Mouse (Mus musculus) lung, embryonic 14.5 days (tissue): Measurements from ENCODE around the gene Arntl. TPM values are rescaled to one million over a fixed set of nuclear protein-coding genes. Genes with fewer than 3 reads are reported as not detected.

Source experiments
- ATAC-seq: fragments of 200-750 bp; cut with Nextera tagmentation; 2 replicates; pipeline ENCODE4 v1.8.0; 2017; ENCODE audit warnings: mild to moderate bottlenecking, moderate TSS enrichment, moderate library complexity; ENCODE audit not compliant: insufficient read depth
- DNase-seq: peaks from one replicate; pipeline ENCODE4 v3.0.0-alpha.2; 2015
- H3K27ac ChIP-seq: fragments of 300-500 bp; sonication (generic); 2 replicates; pipeline ENCODE4 v1.5.1; 2014; ENCODE audit warnings: low read depth, mild to moderate bottlenecking, moderate library complexity
- H3K27me3 ChIP-seq: fragments of 300-500 bp; sonication (generic); 2 replicates; pipeline ENCODE4 v1.6.1; 2014; ENCODE audit warnings: low read length, control low read depth; ENCODE audit not compliant: insufficient read depth
- H3K36me3 ChIP-seq: fragments of 300-500 bp; sonication (generic); 2 replicates; pipeline ENCODE4 v1.6.1; 2014; ENCODE audit warnings: control low read depth; ENCODE audit not compliant: insufficient read depth
- H3K4me1 ChIP-seq: fragments of 300-500 bp; sonication (generic); 2 replicates; pipeline ENCODE4 v1.6.1; 2014; ENCODE audit warnings: antibody characterized with exemption, control low read depth; ENCODE audit not compliant: insufficient read depth
- H3K4me2 ChIP-seq: fragments of 300-500 bp; sonication (generic); 2 replicates; pipeline ENCODE4 v1.6.1; 2014; ENCODE audit warnings: mild to moderate bottlenecking
- H3K4me3 ChIP-seq: fragments of 300-500 bp; sonication (generic); 2 replicates; pipeline ENCODE4 v1.5.1; 2014; ENCODE audit warnings: low read depth, low read length
- H3K9ac ChIP-seq: fragments of 300-500 bp; sonication (generic); 2 replicates; pipeline ENCODE4 v1.6.1; 2014
- H3K9me3 ChIP-seq: fragments of 300-500 bp; sonication (generic); 2 replicates; pipeline ENCODE4 v1.6.1; 2016; ENCODE audit warnings: low read depth, low read length, control low read depth
- CTCF ChIP-seq: IDR thresholded peaks from 2 replicates; pipeline ENCODE4 v1.5.1; 2016; ENCODE audit warnings: antibody characterized with exemption, low read depth
- WGBS: fragments of 180-500 bp; shearing (Covaris S2); extraction: QIAGEN DNeasy Blood & Tissue Kit; methylation state at CpG from one replicate; pipeline ENCODE4 v1.1.7; 2014; 5-methylcytosine and 5-hydroxymethylcytosine counted together
- polyA plus RNA-seq: library from polyadenylated mRNA; unstranded; fragments of >200 nt; fragmentation: Nextera tagmentation; extraction: Ambion mirVana; gene quantifications from 2 replicates; pipeline ENCODE4 v1.2.1, GENCODE M21; 2014

Gene Arntl
- polyA plus RNA-seq, 1 experiment from 2014 or later, result 10.6 TPM

DNA sequence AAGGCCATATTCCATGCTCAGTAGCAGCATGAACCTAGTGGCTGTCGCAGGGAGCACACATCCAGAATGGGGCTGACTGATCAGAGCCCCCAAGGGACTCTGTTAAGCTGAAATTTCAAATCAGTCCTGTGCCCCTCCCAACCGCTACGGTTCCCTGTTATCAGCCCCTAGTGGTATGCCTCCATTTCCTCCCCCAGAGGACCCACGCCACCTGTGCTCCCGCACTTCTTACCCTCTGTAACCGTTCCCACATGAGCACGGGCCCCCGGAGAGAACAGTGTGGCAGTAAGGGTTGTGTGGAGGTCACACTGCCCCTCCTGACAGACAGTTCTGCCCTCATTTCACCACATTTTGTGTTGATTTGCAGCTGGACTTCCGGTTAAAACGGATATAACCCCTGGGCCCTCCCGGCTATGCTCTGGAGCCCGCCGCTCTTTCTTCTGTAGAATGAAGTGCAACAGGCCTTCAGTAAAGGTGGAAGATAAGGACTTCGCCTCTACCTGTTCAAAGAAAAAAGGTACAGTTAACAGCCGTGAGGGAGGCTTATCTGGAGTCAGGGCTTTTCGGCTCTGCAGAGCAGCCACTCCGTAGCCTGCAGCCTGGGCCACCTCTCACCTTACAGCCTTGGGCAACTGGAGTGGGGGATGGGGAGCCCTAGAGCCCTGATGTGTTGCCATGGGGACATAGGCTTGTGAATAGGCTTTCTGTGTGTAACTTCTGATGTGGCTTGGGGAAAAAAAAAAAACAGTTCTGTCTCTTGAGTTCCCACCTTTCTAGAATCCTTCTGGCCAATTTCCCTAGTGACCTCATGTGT, 88.0 kb downstream of the Arntl start:
- no peaks in the 10 kb centered on the region for H3K9me3 ChIP-seq
- peak; percentile 76 for ATAC-seq
- DNase-seq, result peak; percentile 58
- H3K27ac ChIP-seq, result peak overlapping the region; percentile 87
- peak overlapping the region; percentile 2; the same call in 1 of the 2 replicates for H3K4me3 ChIP-seq
- no peak overlapping the region for H3K9ac ChIP-seq
- H3K4me2 ChIP-seq, result peak overlapping the region; percentile 36
- TF ChIP-seq CTCF, result no peak
- H3K4me1 ChIP-seq, result no peaks in the 10 kb centered on the region; the same call in 1 of the 2 replicates
- WGBS, result 17% methylated on average over 17 of the region's 17 CpGs
- H3K27me3 ChIP-seq, result no peaks in the 10 kb centered on the region
- H3K36me3 ChIP-seq, result no peaks in the 10 kb centered on the region

DNA sequence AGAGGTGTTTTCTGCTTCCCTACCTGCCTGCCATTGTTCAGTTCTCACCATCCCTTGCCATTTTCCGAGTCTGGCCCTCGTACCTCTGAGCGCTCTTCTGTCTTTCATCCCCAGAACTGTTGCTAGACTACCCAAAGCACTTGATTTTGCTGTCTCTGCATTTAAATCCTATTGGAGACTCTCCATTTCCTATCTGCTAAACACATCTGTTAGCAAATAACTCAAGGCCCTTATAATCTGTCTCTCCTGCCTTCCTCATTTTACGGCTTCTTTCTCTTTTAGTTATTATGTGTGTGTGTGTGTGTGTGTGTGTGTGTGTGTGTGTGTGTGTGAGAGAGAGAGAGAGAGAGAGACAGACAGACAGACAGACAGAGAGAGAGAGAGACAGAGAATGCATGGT, 90.5 kb downstream of the Arntl start:
- WGBS, result 79% methylated on average over 4 of the region's 4 CpGs
- TF ChIP-seq CTCF, result no peak
- no peak for DNase-seq

GRCm38 (mm10) chr7:113310136-113310535, 102.9 kb downstream of the Arntl start:
- no peak for TF ChIP-seq CTCF
- H3K9me3 ChIP-seq, result no peaks in the 10 kb centered on the region
- H3K27ac ChIP-seq, result no peak overlapping the region
- WGBS, result 78% methylated on average over 3 of the region's 3 CpGs
- H3K9ac ChIP-seq, result no peak overlapping the region
- no peaks in the 10 kb centered on the region for H3K27me3 ChIP-seq
- H3K4me1 ChIP-seq, result no peaks in the 10 kb centered on the region
- 0 out of 2 replicates have a peak, but pooled peaks cover 11% of the 10 kb centered on the region for H3K36me3 ChIP-seq
- DNase-seq (no peak), ATAC-seq (no peak)
- no peak overlapping the region for H3K4me2 ChIP-seq
- no peak overlapping the region for H3K4me3 ChIP-seq

More for the DNA sequence above, 90.5 kb downstream of the Arntl start:
- no peak for ATAC-seq
- H3K9me3 ChIP-seq, result no peaks in the 10 kb centered on the region
- H3K36me3 ChIP-seq, result no peaks in the 10 kb centered on the region
- no peak overlapping the region for H3K9ac ChIP-seq
- H3K4me2 ChIP-seq, result no peak overlapping the region
- no peaks in the 10 kb centered on the region; the same call in 1 of the 2 replicates for H3K4me1 ChIP-seq
- no peak overlapping the region for H3K4me3 ChIP-seq
- H3K27me3 ChIP-seq, result no peaks in the 10 kb centered on the region
- no peak overlapping the region for H3K27ac ChIP-seq

GRCm38 (mm10) chr7:113311784-113312183, 104.5 kb downstream of the Arntl start:
- no peak overlapping the region for H3K9ac ChIP-seq
- H3K4me2 ChIP-seq, result no peak overlapping the region
- TF ChIP-seq CTCF, result peak; percentile 76
- 0 out of 2 replicates have a peak, but pooled peaks cover 3% of the 10 kb centered on the region for H3K36me3 ChIP-seq
- H3K27me3 ChIP-seq, result no peaks in the 10 kb centered on the region
- H3K4me3 ChIP-seq, result no peak overlapping the region
- 16% methylated on average over 2 of the region's 2 CpGs for WGBS
- ATAC-seq (no peak), DNase-seq (peak; percentile 86)
- H3K4me1 ChIP-seq, result no peaks in the 10 kb centered on the region
- H3K9me3 ChIP-seq, result no peaks in the 10 kb centered on the region
- no peak overlapping the region for H3K27ac ChIP-seq

DNA sequence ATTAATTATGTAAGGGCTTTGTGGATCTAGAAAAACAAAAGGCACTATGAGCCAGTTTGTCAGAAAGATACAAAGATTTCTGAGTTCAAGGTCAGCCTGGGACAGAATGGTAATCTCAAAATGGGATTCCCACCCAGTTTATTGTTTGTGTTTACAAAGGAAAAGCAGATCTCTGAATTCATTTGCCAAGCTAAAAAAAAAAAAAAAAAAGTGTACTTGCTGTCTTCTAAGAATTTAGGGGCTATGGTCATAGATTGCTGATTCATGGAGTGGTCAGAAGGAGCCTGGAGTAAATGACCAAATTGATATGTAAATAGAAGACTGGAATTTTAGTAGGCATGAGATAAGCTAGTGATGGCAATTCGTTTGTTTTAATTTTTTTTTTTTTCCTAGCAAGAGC, 112.9 kb downstream of the Arntl start:
- no peak overlapping the region for H3K27ac ChIP-seq
- no peak overlapping the region for H3K4me3 ChIP-seq
- H3K4me1 ChIP-seq, result no peaks in the 10 kb centered on the region
- 30% methylated on average over 1 of the region's 1 CpGs for WGBS
- no peak overlapping the region for H3K9ac ChIP-seq
- H3K36me3 ChIP-seq, result 0 out of 2 replicates have a peak, but pooled peaks cover 3% of the 10 kb centered on the region
- no peaks in the 10 kb centered on the region for H3K9me3 ChIP-seq
- ATAC-seq (no peak), DNase-seq (no peak)
- TF ChIP-seq CTCF, result no peak
- no peaks in the 10 kb centered on the region for H3K27me3 ChIP-seq
- no peak overlapping the region for H3K4me2 ChIP-seq

DNA sequence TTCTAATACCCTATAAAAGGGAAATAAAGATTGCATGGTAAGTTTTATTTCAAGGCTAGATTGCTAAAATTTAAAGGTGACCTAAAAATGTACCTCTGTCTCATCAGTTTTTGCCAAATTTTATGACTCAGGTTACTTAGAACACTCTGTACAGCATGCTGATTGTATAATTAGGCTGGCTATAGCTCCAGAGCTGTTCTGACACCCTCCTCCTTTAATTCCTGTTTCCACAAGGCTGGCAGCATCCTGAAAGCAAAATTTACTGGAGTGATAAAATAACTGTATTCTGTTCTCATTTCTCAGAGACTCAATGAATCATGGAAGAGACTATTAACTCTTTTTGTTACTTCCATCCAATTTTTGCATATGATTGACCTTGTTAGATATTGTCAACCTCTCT, 126.8 kb downstream of the Arntl start:
- Histone ChIP-seq H3K4me1 (no peaks in the 10 kb centered on the region), H3K4me2 (no peak overlapping the region), H3K4me3 (no peak overlapping the region), H3K27me3 (no peaks in the 10 kb centered on the region), H3K9ac (no peak overlapping the region), H3K27ac (no peak overlapping the region), H3K36me3 (no peaks in the 10 kb centered on the region), H3K9me3 (no peaks in the 10 kb centered on the region)
- DNase-seq, result no peak
- ATAC-seq, result no peak
- no peak for TF ChIP-seq CTCF

DNA sequence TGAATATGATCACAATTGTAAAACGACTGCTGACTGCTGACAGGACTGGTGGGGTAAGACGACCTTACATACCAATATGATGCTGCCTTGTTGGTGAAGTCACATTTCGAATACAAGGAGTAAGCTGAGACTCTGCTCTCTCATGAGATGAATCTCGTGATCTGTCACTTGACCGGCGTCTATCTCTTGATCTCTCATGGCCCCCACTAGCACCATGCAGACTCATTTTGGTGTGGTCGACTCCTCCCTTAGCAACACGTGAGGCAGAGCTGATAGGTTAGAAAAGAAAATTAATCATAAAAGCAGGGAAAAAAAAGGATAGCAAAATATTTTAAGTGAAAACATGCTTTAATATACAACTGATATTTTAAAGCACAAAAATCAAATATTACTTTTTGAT, 128.0 kb downstream of the Arntl start:
- H3K9me3 ChIP-seq, result no peaks in the 10 kb centered on the region
- no peak for ATAC-seq
- WGBS, result 78% methylated on average over 8 of the region's 8 CpGs
- no peaks in the 10 kb centered on the region for H3K27me3 ChIP-seq
- no peak for TF ChIP-seq CTCF
- H3K36me3 ChIP-seq, result no peaks in the 10 kb centered on the region
- no peak for DNase-seq
- no peak overlapping the region for H3K27ac ChIP-seq
- H3K4me2 ChIP-seq, result no peak overlapping the region
- H3K9ac ChIP-seq, result no peak overlapping the region
- no peaks in the 10 kb centered on the region for H3K4me1 ChIP-seq
- H3K4me3 ChIP-seq, result no peak overlapping the region
